Mouse (Mus musculus): ENCODE measurements around the gene Samd4b.
"Not testable (repeated sequence)": the region's sequence is repeated elsewhere in the genome, so short reads cannot be mapped to it uniquely, and the experiment has no call there.

Samd4b gene

DNA sequence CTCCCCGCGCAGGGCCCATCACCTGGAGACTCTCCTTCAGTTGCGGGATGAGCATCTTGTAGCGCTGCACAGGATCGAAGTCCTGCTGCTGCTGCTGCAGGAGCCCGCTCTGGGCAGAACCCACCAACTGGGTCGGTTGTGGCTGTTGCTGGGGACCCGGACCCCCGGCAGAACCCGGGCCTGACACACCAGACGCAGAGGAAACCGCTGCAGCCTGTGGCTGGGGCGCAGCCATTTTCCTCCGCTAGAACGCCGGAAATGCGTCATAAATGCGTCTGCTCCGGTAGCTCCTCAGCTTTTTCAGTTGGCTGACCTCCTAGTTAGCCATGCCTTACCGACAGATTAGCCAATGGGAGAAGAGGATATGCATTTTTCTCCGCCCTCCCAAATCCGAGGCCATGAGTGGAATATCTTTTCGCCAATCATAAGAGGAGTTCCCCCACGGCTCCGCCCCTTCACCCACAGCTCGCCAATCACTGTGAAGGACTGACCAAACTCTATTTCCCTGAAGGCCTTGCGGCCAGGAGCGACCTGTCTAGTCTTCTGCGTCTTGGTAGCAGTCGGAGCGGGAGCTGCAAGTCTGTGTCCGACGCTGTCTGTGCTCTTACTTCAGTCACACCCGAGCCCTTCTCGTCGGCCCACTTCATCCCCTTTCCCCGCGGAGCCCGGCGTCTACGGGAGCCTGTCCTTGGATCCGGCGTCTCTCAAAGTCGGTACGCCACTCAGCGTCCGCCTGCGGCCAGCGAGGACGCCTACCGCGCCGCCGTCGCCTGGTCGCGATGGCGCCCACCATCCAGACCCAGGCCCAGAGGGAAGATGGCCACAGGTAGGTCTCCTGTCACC is 205.3 kb downstream of the Samd4b start, which contains the start of the genes Med29 and Paf1:
TSS of gene Med29 (minus strand) at position 280 of the 843 bp plus-strand sequence.
TSS of gene Paf1 (plus strand) at position 523 of the 843 bp plus-strand sequence.
- peak; percentile 97 for DNase-seq

DNA sequence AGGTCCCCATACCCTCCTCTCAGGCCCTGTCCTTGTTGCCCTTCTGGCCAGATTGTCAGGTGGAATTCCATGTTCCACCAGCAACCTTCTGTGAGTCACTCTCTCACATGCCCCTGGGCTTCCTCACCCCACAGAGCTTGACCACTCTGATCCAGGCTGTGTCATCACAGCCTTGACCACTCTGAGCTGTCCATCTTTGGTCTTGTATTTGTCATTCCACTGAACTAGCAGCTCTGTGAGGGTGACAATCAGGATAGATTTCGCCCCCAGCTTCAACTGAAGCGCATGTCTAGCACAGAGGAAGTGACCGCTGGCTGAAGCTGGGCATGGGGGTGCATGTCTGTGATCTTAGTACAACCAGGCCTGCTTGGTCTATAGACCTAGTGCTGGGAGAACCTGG is 207.6 kb downstream of the Samd4b start:
- DNase-seq: no peak

DNA sequence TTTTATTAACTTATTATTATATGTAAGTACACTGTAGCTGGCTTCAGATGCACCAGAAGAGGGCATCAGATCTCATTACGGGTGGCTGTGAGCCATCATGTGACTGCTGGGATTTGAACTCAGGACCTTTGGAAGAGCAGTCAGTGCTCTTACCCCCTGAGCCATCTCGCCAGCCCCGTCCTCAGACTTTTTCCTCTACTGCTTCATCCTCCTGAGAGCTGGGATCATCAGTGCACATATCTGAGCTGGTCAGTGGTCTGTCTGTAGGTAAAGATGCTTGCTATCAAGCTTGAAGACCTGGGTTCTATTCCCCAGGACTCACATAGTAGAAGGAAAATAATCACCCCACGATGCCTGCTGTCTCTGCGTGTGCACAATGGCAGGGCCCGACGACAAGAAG is 210.6 kb downstream of the Samd4b start:
- not testable (repeated sequence) for DNase-seq

DNA sequence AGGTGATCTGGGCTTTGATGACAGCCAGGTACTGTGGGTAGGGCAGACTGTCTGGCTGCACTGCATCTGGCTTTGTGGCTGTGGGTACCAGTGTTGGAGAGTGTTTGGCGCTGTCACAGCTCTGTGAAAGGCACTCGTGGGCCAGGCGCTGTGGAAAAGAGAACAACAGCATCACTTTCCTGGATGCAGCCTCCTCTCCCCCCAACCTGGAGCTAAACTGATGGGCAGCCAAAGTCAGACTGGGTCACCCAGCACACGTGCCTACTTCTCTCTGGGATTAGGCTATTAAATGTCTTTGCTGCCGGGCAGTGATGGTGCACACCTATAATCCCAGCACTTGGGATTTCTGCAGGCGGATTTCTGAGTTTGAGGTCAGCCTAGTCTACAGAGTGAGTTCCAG is 211.1 kb downstream of the Samd4b start:
- not testable (repeated sequence) for DNase-seq

DNA sequence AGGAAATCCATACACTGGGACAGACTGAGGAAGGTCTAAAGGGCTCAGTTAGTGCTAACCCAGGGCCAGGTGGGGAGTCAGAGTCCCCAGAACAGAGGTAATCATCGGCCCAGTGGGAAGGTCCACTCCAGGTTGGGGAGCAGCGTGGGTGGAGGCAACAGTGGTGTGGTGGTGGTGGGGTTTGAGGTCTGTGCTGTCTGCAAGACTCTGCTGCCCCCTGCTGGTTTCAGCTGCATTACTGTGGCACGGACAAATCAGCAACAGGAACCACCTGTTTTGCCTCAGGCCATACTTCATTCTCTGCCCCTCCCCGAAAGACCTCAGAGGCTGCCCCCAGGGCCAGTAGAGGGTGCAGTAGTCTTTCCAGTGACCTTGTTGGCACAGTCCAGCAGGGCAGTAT is 211.5 kb downstream of the Samd4b start:
- DNase-seq: peak; percentile 95

DNA sequence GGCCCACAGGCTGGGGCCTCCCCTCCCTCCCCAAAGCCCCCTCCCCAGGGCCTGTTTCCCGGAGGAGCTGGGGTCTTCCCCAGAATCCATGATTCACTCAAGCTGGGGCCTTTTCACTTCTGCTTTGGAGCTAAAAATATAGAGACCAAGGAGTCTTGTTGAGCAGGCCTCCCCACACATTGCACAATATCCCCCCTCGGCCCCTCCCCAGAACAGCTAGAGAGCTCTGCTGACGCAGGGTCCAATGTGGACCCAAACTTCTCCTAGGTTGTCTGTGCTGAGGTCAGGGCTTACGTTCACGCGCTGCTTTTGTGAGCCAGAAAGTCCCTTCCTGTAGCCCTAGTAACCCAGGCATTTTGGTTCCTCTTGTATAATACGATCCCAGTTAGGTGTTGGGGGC is 211.9 kb downstream of the Samd4b start:
- DNase-seq: no peak

DNA sequence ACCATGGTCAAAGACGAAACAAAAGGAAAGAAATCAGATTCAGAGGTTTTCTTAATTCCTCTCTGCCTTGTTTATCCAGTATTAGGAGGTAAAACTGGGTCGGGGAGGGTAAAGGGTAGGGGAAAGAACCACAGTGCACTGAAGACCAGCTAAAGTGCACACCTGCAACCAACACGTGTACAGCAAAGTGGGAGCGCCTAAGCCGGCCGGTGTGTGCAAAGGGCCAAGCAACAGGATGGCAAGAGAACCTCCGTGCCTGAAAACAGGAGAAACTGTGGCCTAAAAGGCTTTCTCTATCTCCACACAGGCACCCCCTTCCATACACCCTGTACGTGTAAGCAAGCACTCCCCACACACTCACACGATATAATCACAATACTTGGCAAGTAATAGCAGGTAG is 212.7 kb downstream of the Samd4b start:
- no peak for DNase-seq

DNA sequence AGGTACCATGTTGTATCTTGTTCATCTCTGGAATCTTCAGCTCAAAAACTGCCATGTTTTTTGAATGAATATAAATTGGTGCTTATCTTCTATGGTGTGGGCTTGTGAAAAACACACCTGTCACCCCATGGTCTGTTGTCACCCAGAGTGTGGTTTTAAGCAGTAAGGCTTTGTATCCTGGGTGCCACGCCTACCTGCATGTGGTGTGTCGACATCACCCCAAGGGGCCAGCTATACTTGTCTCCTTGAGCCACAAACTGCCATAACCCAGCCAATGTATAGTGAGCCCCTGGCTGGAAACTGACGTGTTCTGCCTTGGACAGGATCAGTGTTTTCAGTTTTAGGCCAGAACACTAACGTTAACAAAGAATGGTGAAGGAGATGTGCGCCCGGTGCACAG is 213.8 kb downstream of the Samd4b start:
- DNase-seq: no peak

DNA sequence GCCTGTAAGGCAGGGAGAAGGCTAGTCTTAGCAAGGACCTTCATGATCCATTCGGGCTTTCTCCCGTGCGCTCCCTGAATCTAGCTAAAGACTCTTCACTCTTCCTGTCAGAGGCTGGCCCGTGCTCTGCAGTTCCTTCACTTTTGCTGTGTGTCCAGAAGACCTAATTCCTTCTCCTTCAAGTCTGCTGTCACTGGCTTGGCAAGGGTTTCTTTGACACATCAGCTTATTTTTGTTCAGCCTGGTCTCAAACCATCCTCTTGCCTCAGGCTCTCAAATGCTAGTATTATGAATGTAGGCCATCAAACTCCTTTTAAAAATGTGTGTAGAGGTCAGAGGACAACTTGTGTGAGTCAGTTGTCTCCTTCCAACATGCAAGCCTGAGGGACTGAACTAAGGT is 214.3 kb downstream of the Samd4b start:
- DNase-seq: no peak

DNA sequence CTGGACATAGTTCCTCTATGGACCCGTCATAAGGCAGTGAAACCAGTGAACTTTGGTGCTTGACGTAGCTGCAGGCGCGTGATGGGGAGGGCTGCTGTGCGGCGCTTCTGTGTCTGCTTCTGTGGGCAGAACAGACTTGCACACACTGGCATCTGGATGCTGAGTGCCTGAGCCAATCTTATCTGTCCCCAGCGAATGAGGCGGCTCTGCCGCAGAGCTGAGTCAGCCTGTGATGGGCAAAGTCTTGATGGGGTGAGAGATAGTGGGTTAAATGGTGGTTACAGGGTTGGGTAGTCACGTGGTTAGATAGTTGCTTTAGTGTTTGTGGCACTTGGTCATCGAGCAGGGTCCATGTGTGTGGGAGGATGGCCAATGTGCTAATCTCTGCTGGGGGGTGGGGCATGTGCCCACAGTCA is 215.0 kb downstream of the Samd4b start:
- DNase-seq: peak; percentile 66

DNA sequence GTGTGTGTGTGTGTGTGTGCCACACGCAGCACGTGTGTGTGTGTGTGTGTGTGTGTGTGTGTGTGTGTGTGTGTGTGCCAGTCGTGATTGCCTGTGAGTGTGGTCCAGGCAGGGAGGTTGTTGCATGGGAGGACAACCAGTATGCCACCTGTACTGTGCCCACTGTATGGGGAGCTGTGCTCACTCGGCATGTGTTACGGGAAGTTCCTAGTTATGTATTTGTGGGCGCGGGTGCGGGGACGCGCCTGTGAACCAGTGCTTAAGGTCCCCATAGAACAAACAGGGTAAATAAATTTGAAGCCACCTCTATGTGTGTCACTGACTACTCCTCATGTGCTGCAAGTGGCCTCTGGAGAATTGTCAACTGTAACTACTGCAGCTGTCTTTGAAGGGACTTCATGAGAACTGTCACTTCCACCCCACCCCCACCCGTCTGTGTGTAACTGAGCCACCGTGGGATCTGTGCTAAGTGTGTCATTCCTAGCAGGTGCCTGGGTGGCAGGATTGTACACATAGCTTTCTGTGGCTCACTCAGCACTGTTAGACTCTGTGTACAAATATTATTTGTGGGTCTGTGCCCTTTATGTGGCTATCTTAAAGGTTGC is 215.5 kb downstream of the Samd4b start:
- no peak for DNase-seq

DNA sequence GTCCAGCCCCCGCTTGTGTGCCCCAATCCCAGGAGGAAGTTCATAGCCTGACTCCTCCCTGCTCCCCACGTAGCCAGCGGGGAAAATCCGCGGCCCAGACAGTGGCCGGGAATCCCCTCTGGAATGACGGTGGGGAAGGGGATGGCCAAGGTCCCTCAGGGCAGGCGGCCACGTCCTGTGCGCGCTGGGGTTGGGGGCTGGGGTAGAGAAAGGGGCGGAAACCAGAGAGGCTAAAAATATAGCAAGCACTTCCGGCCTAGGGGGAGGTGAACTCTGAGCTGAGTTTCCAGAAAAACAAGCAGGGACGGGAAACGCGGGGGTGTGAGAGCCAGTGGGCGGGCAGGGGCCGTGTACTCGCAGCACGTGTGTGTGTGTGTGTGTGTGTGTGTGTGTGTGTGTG is 216.0 kb downstream of the Samd4b start:
- DNase-seq: peak; percentile 95

DNA sequence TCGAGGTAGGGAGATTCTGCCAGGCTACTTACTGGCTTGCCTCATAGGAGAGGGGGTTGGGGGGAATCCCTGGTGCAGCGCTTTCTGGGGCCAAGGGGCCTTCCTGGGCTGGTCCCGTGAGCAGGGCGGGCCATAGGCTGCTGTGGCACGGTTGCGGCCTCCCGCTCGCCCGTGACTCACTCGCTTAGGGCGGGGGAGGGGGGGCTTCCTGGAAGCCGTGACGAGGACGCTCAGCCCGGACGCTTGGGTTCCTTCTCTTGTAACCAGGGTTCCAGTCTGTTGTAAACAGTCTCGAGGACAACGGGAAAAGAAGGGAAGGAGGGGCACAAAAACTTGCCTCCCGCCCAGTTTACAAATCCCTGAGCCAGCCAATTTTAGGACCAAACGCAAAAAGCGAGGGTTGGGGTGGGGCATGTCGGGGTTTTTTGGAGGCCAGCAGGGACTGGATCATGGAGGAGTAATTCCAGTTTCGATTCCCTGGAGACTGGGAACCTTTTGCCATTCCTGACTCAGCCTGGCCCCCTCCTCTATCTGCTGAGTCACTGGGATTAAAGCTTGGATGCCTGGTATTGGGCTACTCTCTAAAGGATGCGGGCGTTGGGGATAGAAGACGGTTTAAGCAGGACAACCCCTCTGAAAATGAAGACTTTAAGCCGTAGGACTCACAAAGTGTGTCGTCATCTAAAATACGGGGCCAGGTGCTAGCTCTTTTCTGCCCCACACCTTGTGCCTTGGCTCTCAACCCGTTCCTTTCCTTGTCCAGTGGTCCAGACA is 216.7 kb downstream of the Samd4b start:
- DNase-seq: peak; percentile 87

DNA sequence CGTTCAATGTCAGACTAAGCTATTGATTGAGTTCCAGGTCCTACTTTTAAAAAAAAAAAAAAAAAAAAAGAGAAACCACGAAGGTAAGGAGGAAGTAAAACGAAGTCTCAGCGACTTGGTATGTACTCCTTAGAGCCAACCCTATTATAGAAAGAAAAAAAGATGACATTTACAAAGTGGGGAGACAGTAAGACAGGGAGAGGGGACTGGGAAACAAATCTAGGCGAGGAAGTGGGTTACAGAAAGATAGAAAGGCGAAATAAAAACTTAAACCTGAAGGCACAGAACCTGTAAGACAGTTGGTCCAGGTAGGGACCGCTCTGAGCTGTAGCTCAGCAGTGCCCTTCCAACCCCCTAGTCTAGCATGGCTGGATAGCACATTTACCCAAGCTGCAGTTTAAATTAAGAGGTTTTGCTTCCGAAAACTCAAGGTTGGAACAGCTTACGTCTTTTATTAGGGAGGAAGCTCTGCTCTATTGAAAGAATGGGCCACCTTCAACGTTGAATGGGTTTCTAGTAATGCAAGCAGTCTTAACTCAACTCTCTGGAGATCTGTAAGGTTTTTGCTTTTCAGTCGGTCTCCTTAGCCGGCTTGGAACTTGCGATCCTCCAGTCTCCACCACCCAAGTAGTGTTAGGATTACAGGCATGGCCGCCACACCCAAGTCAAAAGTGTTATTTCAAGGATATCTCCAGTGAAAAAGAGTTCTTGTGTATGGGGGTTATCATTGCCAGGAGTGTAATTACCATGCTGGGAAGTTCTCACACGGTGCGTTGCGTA is 217.5 kb downstream of the Samd4b start, which contains the start of gene Zfp36:
TSS of gene Zfp36 (minus strand) at position 17 of the 780 bp plus-strand sequence.
- no peak for DNase-seq

DNA sequence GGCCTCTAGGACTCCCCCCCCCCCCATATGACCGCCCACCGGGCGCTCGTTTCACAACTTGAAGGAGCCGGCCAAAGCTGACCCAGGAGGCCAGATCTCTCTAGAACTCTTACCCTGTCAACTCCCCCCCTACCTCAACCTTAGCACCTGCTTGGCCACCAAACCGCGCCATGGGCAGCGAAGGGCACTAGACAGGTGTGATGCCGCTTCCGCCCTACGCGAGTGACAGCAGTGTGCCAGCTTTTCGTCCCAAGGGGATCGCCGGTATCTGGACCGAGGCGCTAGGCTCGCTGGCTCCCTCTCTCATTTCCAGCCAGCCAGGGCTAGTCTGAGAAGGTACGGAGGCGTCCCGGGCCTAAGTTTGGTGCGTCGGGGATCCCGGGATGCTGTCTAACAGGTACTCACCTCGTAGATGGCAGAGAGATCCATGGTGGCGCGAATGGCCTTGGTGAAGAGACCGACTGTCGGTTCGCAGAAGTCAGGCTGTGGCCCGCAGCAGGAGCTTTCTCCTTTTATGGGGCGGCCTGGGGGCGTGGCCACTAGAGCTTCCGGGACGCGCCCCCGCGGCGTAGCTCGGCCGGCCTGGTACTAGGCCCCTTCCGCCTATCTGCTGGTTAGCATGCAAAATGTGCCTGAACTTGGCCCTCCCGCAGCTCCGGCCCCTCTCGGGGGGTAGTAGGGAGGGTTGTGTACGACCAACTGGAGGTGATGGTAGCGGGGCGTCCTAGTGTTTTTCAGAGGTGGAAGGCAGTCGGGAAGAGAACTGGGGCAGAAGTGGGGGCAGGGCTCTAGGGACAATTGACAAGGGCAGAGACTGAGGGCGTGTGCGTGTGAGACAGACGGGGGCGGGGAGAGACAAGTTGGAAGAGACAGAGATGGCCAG is 218.9 kb downstream of the Samd4b start:
- peak; percentile 98 for DNase-seq

DNA sequence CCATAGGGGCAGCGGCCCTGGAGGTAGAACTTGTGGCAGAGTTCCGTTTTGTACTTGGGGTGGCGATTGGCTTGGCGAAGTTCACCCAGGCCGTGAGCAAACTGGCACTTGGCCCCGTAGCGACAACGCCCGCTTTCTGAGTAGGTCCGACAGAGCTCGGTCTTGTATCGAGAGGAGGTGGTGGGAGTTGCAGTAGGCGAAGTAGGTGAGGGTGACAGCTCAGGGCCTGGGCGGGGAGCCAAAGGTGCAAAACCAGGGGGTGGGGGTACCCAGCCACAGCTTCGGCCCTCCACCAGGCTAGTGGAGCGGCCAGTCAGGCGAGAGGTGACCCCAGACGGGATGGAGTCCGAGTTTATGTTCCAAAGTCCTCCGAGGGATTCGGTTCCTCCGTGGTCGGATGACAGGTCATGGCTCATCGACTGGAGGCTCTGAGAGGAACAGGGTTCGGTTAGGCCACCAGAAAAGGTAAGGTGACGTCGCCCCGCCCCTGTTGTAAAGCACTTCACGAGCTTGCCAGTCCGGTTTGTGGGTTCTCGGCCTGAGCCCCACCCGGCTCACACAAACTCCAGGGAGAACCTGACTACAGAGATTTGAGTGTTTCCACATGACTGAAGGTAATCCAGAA is 219.8 kb downstream of the Samd4b start:
- DNase-seq: peak; percentile 83

DNA sequence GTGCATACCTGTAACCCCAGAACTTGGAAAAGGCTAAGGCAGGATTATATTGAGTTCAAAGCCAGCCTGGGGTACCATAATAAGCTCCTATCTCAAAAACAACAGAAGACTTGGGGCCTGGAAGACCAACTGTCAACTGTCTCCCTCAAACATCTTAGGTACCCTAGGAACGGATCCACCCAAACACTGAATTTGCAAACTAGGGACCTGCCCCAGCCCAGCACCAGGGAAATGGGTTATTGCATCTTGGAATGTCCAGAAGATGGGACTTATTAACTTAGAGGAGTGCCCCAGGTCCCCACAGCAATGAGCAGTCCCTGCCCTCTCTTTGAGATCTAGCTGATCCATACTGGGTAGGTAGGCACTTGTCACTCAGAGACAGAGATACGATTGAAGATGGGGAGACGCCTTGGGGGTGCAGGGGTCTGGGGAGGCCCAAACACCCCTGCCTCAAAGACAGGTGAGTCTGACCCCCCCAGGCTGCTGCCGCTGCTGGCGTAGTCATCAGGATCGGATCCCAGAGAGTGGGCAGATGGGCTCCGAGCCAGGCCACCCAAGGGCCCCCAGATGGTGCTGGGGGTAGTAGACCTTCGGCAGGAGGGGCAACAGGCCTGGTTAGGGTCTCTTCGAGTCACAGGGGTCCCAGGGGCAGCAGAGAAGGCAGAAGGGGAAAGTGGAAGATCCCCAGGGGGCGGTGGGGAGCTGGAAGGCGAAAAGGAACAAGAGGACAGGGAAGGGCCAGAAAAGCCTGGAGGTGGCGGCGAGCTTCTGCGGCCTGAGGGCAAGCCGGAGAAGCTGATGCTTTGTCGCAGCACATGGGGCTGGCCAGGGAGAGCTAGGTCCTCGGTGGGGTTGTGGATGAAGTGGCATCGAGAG is 220.5 kb downstream of the Samd4b start:
- peak; percentile 61 for DNase-seq

DNA sequence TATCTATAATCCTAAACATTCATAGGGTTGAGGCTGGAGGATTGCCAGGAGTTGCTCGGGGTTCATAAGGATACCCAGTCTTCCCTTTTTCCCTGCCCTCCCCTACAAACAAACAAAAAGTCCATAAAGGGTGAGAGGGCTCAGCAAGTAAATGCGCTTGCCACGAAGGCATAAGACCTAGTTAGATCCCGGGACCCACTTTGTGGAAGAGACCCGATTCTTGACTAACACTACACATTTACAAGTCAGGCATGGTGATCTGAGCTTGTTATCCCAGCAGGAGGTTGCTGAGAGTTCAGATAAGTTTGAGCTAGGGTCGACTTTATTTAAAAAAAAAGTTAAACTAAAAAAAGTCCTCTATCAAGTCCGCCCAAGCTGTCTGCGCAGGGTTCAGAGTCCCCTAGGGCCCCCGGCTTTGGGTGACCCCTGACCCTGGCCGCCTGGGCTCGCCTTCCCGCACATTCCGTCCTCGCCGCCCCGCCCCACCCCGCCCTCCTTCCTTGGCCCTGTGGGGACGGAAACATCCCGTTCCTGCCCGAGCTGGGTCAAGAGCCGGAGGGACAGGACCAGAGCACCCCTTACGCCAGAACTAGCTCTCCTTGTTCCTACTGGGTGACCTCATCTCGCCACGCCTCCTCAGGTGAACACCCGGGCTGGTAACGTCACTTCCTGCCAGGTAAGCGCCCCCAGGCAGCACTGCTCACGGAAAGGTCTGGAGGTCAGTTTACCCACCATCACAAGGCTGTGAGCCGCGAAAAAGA is 221.8 kb downstream of the Samd4b start:
- peak; percentile 92 for DNase-seq

Data from kidney, postnatal 10 days (tissue).